Mouse (Mus musculus) kidney, adult 2 months (tissue): ENCODE data around the gene Krr1.

Experiments used
- CTCF ChIP-seq: fragments of 200-500 bp; conservative IDR thresholded peaks from 2 replicates; pipeline ENCODE4 v1.5.1; 2011; ENCODE audit warnings: low read depth, mild to moderate bottlenecking, control low read depth, low read length, moderate library complexity, mixed read lengths; ENCODE audit not compliant: insufficient read depth, insufficient read length
- POLR2A ChIP-seq: fragments of 200-500 bp; IDR thresholded peaks from one replicate; pipeline ENCODE4 v1.6.1; 2011; ENCODE audit warnings: low read depth, low read length, control low read depth

DNA sequence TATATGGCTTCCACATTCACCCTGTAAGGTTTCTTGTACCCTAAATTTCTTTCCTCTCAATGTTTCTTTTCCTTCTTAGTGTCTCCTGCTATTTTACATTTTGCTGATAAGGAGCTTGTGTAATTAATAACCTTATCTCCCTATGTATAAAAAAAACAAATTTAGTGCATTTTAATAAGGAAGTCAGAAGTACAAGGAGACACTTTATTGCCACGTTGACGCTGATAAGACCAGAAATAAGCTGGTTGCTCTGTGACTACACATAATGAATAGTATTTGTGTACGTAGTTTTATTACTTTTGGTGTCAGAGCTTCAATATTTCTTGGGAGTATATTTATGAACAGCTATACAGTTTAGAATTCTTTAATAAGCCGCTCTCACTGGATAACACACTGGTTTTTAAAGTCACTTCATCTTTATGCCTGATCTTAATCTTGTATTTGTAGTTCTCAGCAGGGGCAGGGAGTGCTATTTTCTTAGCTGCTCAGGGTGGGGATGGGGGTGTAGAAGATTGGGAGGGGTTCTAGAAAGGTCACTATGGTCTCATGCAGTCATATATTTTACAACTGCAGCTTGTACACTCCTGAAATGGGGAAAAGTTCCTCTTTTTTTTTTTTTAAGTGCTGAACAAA is 48.8 kb upstream of the Krr1 start:
- TF ChIP-seq CTCF (no peak), POLR2A (no peak)
